Mouse (Mus musculus): ENCODE data around the gene Cdk6.
"Not testable (repeated sequence)": the region's sequence is repeated elsewhere in the genome, so short reads cannot be mapped to it uniquely, and the experiment has no call there.

Cdk6 gene

GRCm38 (mm10) chr5:3438453-3439003 is 97.2 kb downstream of the Cdk6 start:
- not testable (repeated sequence) for DNase-seq

- DNase-seq, result not testable (repeated sequence)
Observed at GRCm38 (mm10) chr5:3439386-3439785, 98.1 kb downstream of the Cdk6 start.

GRCm38 (mm10) chr5:3442524-3442923 is 101.2 kb downstream of the Cdk6 start:
- DNase-seq, result not testable (repeated sequence)

- DNase-seq, result not testable (repeated sequence)
Observed at GRCm38 (mm10) chr5:3451233-3451632, 109.9 kb downstream of the Cdk6 start.

GRCm38 (mm10) chr5:3453946-3454345 is 112.7 kb downstream of the Cdk6 start:
- DNase-seq, result peak; percentile 26

- peak; percentile 13 for DNase-seq
Observed at GRCm38 (mm10) chr5:3460907-3461306, 119.6 kb downstream of the Cdk6 start.

- DNase-seq, result no peak
Observed at GRCm38 (mm10) chr5:3461401-3461800, 120.1 kb downstream of the Cdk6 start.

- no peak for DNase-seq
Observed at GRCm38 (mm10) chr5:3462897-3463757, 121.8 kb downstream of the Cdk6 start.

- no peak for DNase-seq
Observed at GRCm38 (mm10) chr5:3463758-3464157, 122.5 kb downstream of the Cdk6 start.

- DNase-seq, result no peak
Observed at GRCm38 (mm10) chr5:3466069-3466877, 125.0 kb downstream of the Cdk6 start.

GRCm38 (mm10) chr5:3470866-3471265 is 129.6 kb downstream of the Cdk6 start:
- no peak for DNase-seq

- no peak for DNase-seq
Observed at GRCm38 (mm10) chr5:3472311-3473156, 131.2 kb downstream of the Cdk6 start.

- no peak for DNase-seq
Observed at GRCm38 (mm10) chr5:3477711-3478110, 136.4 kb downstream of the Cdk6 start.

GRCm38 (mm10) chr5:3478216-3478615 is 136.9 kb downstream of the Cdk6 start:
- no peak for DNase-seq

GRCm38 (mm10) chr5:3479016-3479795 is 137.9 kb downstream of the Cdk6 start:
- no peak for DNase-seq

GRCm38 (mm10) chr5:3480637-3481395 is 139.5 kb downstream of the Cdk6 start:
- no peak for DNase-seq

GRCm38 (mm10) chr5:3482474-3482873 is 141.2 kb downstream of the Cdk6 start:
- no peak for DNase-seq

- no peak for DNase-seq
Observed at GRCm38 (mm10) chr5:3483054-3483722, 141.9 kb downstream of the Cdk6 start.

- DNase-seq, result no peak
Observed at GRCm38 (mm10) chr5:3486579-3487282, 145.4 kb downstream of the Cdk6 start.
